Mouse (Mus musculus) MEL (cell line): ENCODE measurements around the gene Ncor1. TPM values are rescaled to one million over a fixed set of nuclear protein-coding genes. Genes with fewer than 3 reads are reported as not detected.

Experiments
- DNase-seq: peaks from one replicate; pipeline ENCODE4 v3.0.0; 2011; ENCODE audit warnings: low read depth, low spot score
- H3K27ac ChIP-seq: 2 replicates; pipeline ENCODE4 v1.5.1; 2012; ENCODE audit warnings: low read depth, mild to moderate bottlenecking, control low read depth, low read length, moderate library complexity; ENCODE audit not compliant: control insufficient read depth
- H3K27me3 ChIP-seq, 2 experiments: fragments of 150-350 bp in 1 of 2; sonication (generic) in 1 of 2; 2 replicates each; pipeline ENCODE4 v1.6.1; 2012; ENCODE audit warnings: low read length in 2 of 2, mild to moderate bottlenecking in 2 of 2, improper control_type of control experiment in 1 of 2, moderate library complexity in 1 of 2; ENCODE audit not compliant: insufficient read depth in 2 of 2, control insufficient read depth in 1 of 2
- H3K36me3 ChIP-seq, 2 experiments: 2 replicates each; pipeline ENCODE4 v1.6.1; 2012 to 2014; ENCODE audit warnings: low read length in 2 of 2, improper control_type of control experiment in 1 of 2, inconsistent platforms in 1 of 2, mild to moderate bottlenecking in 1 of 2; ENCODE audit not compliant: insufficient read depth in 2 of 2, control insufficient read depth in 1 of 2
- H3K4me1 ChIP-seq, 2 experiments: fragments of 150-350 bp in 1 of 2; sonication (generic) in 1 of 2; 2 replicates each; pipeline ENCODE4 v1.6.1; 2012; ENCODE audit warnings: low read length in 2 of 2, improper control_type of control experiment in 1 of 2, mild to moderate bottlenecking in 1 of 2; ENCODE audit not compliant: insufficient read depth in 2 of 2, control insufficient read depth in 1 of 2
- H3K4me3 ChIP-seq, 2 experiments: fragments of 150-350 bp in 1 of 2; sonication (generic) in 1 of 2; 2 replicates each; pipeline ENCODE4 v1.5.1; 2012; ENCODE audit warnings: low read depth in 2 of 2, low read length in 2 of 2, mild to moderate bottlenecking in 2 of 2, moderate library complexity in 2 of 2, control low read depth in 1 of 2, improper control_type of control experiment in 1 of 2; ENCODE audit not compliant: control insufficient read depth in 1 of 2, insufficient read depth in 1 of 2
- H3K79me2 ChIP-seq: 2 replicates; pipeline ENCODE4 v1.6.1; 2012; ENCODE audit warnings: mild to moderate bottlenecking, low read length, moderate library complexity; ENCODE audit not compliant: control insufficient read depth, poor library complexity, insufficient read depth
- H3K9ac ChIP-seq: 2 replicates; pipeline ENCODE4 v1.6.1; 2012; ENCODE audit warnings: low read depth, mild to moderate bottlenecking, control low read depth, low read length, moderate library complexity; ENCODE audit not compliant: control insufficient read depth, poor library complexity, severe bottlenecking
- H3K9me3 ChIP-seq: fragments of 150-350 bp; sonication (generic); replicated peaks from 2 replicates; pipeline ENCODE4 v1.6.1; 2012; ENCODE audit warnings: mild to moderate bottlenecking, low read length, improper control_type of control experiment, moderate library complexity; ENCODE audit not compliant: insufficient read depth
- BHLHE40 ChIP-seq: IDR thresholded peaks from 2 replicates; pipeline ENCODE4 v1.6.1; 2012; ENCODE audit warnings: low read depth, mild to moderate bottlenecking, inconsistent platforms, low read length, improper control_type of control experiment, borderline replicate concordance
- CHD2 ChIP-seq: IDR thresholded peaks from 2 replicates; pipeline ENCODE4 v1.6.1; 2011; ENCODE audit warnings: low read length, improper control_type of control experiment
- CTCF ChIP-seq, 3 experiments: IDR thresholded peaks in 2 of 3; conservative IDR thresholded peaks in 1 of 3; 2 replicates each; pipeline ENCODE4 v1.5.1; 2011 to 2012; ENCODE audit warnings: low read length in 3 of 3, low read depth in 2 of 3, mild to moderate bottlenecking in 2 of 3, improper control_type of control experiment in 1 of 3, inconsistent platforms in 1 of 3, mixed read lengths in 1 of 3, moderate library complexity in 1 of 3; ENCODE audit not compliant: control insufficient read depth in 1 of 3, insufficient read depth in 1 of 3, poor library complexity in 1 of 3, severe bottlenecking in 1 of 3
- E2F4 ChIP-seq: IDR thresholded peaks from 2 replicates; pipeline ENCODE4 v1.6.1; 2011; ENCODE audit warnings: low read depth, low read length, improper control_type of control experiment, borderline replicate concordance
- EP300 ChIP-seq, 2 experiments: IDR thresholded peaks; 2 replicates each; pipeline ENCODE4 v1.6.1; 2011; ENCODE audit warnings: improper control_type of control experiment in 2 of 2, low read length in 2 of 2, low read depth in 1 of 2, mild to moderate bottlenecking in 1 of 2
- GABPA ChIP-seq: IDR thresholded peaks from 2 replicates; pipeline ENCODE4 v1.6.1; 2012; ENCODE audit warnings: low read depth, mild to moderate bottlenecking, inconsistent platforms, low read length, improper control_type of control experiment, moderate library complexity
- GATA1 ChIP-seq: IDR thresholded peaks from 2 replicates; pipeline ENCODE4 v1.6.1; 2011; ENCODE audit warnings: low read depth, low read length, improper control_type of control experiment
- KAT2A ChIP-seq: conservative IDR thresholded peaks from 2 replicates; pipeline ENCODE4 v1.6.1; 2012; ENCODE audit warnings: low read depth, low read length, improper control_type of control experiment, inconsistent platforms
- MEF2A ChIP-seq: IDR thresholded peaks from 2 replicates; pipeline ENCODE4 v1.6.1; 2014; ENCODE audit warnings: low read depth, mild to moderate bottlenecking, inconsistent platforms, low read length, improper control_type of control experiment; ENCODE audit not compliant: poor library complexity, insufficient replicate concordance, severe bottlenecking; ENCODE audit errors: extremely low read depth
- MXI1 ChIP-seq: IDR thresholded peaks from 2 replicates; pipeline ENCODE4 v1.6.1; 2011; ENCODE audit warnings: mild to moderate bottlenecking, low read depth, low read length, improper control_type of control experiment
- MYB ChIP-seq: IDR thresholded peaks from 2 replicates; pipeline ENCODE4 v1.6.1; 2011; ENCODE audit warnings: mild to moderate bottlenecking, low read depth, low read length, improper control_type of control experiment
- MYC ChIP-seq: IDR thresholded peaks from 2 replicates; pipeline ENCODE4 v1.6.1; 2011; ENCODE audit warnings: low read depth, mild to moderate bottlenecking, low read length, improper control_type of control experiment, moderate library complexity
- NRF1 ChIP-seq: IDR thresholded peaks from 2 replicates; pipeline ENCODE4 v1.6.1; 2014; ENCODE audit warnings: low read depth, mild to moderate bottlenecking, inconsistent platforms, low read length, improper control_type of control experiment, moderate library complexity; ENCODE audit not compliant: poor library complexity, insufficient read depth, severe bottlenecking
- POLR2AphosphoS5 ChIP-seq: IDR thresholded peaks from 2 replicates; pipeline ENCODE4 v1.6.1; 2012; ENCODE audit warnings: low read depth, borderline replicate concordance, mild to moderate bottlenecking, inconsistent platforms, low read length, moderate library complexity, mixed read lengths
- TBP ChIP-seq: IDR thresholded peaks from 2 replicates; pipeline ENCODE4 v1.8.0; 2011; ENCODE audit warnings: low read depth, low read length, improper control_type of control experiment
- UBTF ChIP-seq: IDR thresholded peaks from 2 replicates; pipeline ENCODE4 v1.6.1; 2012; ENCODE audit warnings: low read depth, mild to moderate bottlenecking, inconsistent platforms, low read length, improper control_type of control experiment, moderate library complexity, borderline replicate concordance; ENCODE audit not compliant: insufficient read depth
- USF2 ChIP-seq, 2 experiments: IDR thresholded peaks; 2 replicates each; pipeline ENCODE4 v1.6.1; 2011 to 2012; ENCODE audit warnings: improper control_type of control experiment in 2 of 2, low read length in 2 of 2, borderline replicate concordance in 1 of 2, inconsistent platforms in 1 of 2, low read depth in 1 of 2, mild to moderate bottlenecking in 1 of 2; ENCODE audit not compliant: insufficient read depth in 1 of 2
- ZMIZ1 ChIP-seq: IDR thresholded peaks from 2 replicates; pipeline ENCODE4 v1.6.1; 2012; ENCODE audit warnings: low read depth, mild to moderate bottlenecking, inconsistent platforms, low read length, improper control_type of control experiment, moderate library complexity
- polyA plus RNA-seq, 2 experiments: library from polyadenylated mRNA; stranded (reverse) in 1 of 2; unstranded in 1 of 2; fragments of >175 nt in 1 of 2; fragments of >200 nt in 1 of 2; gene quantifications; 2 replicates each; pipeline versions ENCODE4 v1.2.1 to v1.2.4; 2012; ENCODE audit warnings: low replicate concordance in 2 of 2, low read depth in 1 of 2; ENCODE audit not compliant: insufficient read length in 2 of 2, insufficient read depth in 1 of 2, missing spikeins in 1 of 2
- total RNA-seq: library from RNA; depleted of rRNA; stranded (reverse); fragments of 300-350 nt; gene quantifications from 2 replicates; pipeline ENCODE4 v1.2.3, GENCODE M21; 2012

The Ncor1 gene
- total and polyA plus RNA-seq, 3 experiments = 71.8 to 250 (median 188) TPM

GRCm38 (mm10) chr11:62270851-62271250 lies 187.5 kb downstream of the Ncor1 start:
- Histone ChIP-seq H3K27ac (no peak overlapping the region), H3K79me2 (no peaks in the 10 kb centered on the region), H3K4me1 (no peaks in the 10 kb centered on the region), H3K36me3 (no peaks in the 10 kb centered on the region), H3K9me3 (no peaks in the 10 kb centered on the region), H3K9ac (no peak overlapping the region), H3K4me3 (no peak overlapping the region), H3K27me3 (no peaks in the 10 kb centered on the region)
- DNase-seq = no peak
- TF ChIP-seq CTCF (IDR thresholded peaks at IDR 0.05 in 2 of 3, conservative IDR thresholded peaks at IDR 0.05 in 1 of 3; ENCODE audit: control insufficient read depth in 1 of 3, insufficient read depth in 1 of 3, low read depth in 2 of 3, low read length in 3 of 3, poor library complexity in 1 of 3, severe bottlenecking in 1 of 3) (no peak), MEF2A (no peak), GABPA (no peak), ZMIZ1 (no peak), KAT2A (no peak), E2F4 (no peak), POLR2AphosphoS5 (no peak), MXI1 (no peak), MYB (no peak)

GRCm38 (mm10) chr11:62269097-62269496 lies 189.2 kb downstream of the Ncor1 start:
- Histone ChIP-seq H3K4me3 (no peak overlapping the region), H3K27me3 (no peaks in the 10 kb centered on the region), H3K27ac (no peak overlapping the region), H3K9ac (no peak overlapping the region), H3K36me3 (no peaks in the 10 kb centered on the region), H3K79me2 (no peaks in the 10 kb centered on the region), H3K4me1 (no peaks in the 10 kb centered on the region), H3K9me3 (no peaks in the 10 kb centered on the region)
- no peak for DNase-seq
- TF ChIP-seq EP300 (IDR thresholded peaks at IDR 0.05; ENCODE audit: low read depth in 1 of 2, low read length in 2 of 2) (no peak), BHLHE40 (no peak), GATA1 (no peak), MEF2A (no peak), TBP (no peak), CHD2 (no peak), UBTF (no peak), NRF1 (no peak), MYC (no peak), ZMIZ1 (no peak), USF2 (IDR thresholded peaks at IDR 0.05; ENCODE audit: borderline replicate concordance in 1 of 2, insufficient read depth in 1 of 2, low read depth in 1 of 2, low read length in 2 of 2) (no peak)
